Mouse (Mus musculus): Measurements from ENCODE around the gene Txndc5.

The Txndc5 gene

DNA sequence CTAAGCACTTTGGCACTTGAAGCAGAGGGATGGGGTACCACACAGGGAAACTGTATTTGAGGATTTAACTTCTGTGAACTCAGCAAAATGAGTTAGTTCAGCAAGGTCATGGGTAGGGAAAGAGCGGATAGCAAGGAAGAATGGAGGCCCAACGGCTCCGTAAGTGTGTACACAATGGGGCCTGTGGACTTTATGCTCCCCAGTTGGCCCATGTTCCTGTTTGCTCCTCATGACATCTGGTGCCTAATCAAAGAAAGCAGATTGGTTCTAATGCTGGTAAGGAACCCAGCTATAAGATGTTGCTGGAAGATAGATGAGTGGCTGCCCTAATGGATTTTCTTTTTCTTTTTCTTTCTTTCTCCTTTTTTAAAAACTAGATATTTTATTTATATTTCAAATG lies 3.4 kb downstream of the Txndc5 start:
- no peak for DNase-seq

GRCm38 (mm10) chr13:38523231-38523630 lies 5.4 kb downstream of the Txndc5 start:
- DNase-seq: no peak

DNA sequence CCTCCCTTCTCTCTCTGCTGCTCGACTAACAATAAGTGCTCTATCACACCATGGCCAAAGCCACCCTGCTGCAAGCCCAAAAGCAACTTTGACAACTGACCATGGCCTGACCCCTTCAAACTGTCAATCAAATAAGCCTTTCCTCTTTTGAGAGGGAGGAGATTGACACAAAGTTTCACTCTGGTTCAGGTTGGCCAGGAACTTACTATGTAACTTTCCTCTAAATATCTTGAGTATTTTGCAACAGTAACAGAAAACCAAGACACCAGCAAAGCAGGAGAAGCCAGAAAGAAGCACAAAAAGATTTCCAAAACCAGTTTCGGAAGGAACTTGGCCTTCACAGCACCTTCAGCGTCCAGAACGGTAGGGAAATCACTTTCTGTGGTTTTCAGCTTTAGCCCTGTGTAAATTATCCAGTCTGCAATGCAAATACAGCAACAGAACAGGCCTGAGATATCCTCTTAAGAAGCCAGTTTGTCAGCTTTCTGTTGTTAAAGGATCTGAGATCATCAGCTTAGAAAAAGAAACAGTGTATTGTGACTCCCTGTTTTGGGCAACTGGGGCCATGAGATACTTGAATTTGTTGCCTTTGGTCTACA lies 6.5 kb downstream of the Txndc5 start:
- no peak for DNase-seq

- no peak for DNase-seq
Measured at GRCm38 (mm10) chr13:38520299-38520698, 8.3 kb downstream of the Txndc5 start.

DNA sequence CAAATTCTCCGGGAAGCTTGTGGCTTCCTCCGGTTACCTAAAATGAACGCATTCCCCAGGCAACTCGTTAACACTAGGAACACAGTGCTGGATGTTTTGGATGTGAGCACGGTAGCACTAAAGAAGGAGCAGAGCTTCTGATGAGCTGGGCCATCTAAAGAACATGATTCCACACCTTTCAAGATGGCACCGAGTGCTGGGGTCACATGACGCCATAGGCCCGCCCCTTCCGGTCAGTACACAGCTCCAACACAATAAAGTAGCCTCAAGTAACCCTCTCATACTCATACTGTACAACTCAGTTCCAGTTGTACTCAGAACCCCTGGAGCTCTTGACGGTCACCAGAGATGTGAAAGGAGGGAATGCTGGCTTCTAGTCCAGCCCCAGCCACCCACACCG lies 12.0 kb downstream of the Txndc5 start:
- DNase-seq: no peak

- no peak for DNase-seq
Measured at GRCm38 (mm10) chr13:38515845-38516244, 12.8 kb downstream of the Txndc5 start.

DNA sequence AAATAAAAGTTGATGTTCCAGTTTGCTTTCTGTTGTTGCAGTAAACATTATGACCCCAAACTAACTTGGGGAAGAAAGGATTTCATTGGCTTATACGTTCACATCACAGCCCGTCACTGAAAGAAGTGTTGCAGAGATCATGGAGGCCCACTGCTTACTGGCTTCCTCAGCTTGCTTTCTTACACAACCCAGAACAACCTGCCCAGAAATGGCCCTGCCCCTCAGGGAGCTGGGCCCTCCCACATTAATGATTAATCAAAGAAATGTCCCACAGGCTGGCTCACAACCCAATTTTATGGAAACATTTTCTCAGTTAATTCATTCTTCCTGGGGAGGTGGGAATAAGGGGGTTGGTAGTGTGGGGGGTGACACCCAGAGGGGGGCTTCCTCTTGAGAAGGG lies 13.2 kb downstream of the Txndc5 start:
- no peak for DNase-seq

DNA sequence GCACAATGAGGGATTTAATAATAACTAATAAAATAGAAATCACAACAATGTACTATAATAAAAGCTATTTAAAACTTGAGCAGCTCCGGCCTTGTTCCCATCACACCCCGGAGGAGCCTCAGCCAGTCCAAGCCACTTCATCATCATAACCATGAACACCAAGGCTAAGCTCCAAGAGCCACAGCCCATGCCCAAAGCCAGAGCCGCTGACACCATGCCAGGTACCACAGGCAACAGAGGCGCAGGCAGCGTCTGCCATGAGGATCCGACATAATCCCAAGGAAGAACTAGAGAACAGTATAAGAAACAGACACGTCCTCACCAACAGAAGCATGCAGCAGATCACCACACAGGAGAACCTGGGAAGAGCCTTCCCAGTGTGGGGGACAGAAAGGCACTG lies 14.7 kb downstream of the Txndc5 start:
- DNase-seq: no peak

DNA sequence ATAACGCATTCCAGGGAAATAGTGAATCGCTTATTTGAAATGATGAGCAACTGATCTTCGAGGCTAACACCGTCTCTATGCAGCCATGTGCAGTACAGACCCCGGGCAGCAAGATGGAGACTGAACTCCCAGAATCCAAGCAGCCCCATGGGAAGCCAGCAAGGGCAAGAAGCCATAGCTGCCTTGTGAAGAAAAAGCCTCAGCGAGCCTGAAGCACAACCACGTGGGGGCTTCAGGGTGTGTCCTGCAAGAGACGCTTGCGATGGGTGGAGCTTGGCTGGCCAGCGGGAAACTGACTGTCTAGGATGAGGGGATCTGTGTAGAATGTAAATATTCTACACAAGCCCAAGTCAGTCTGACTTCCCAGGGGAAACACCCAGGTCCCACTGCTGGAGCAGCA lies 16.6 kb downstream of the Txndc5 start:
- no peak for DNase-seq

DNA sequence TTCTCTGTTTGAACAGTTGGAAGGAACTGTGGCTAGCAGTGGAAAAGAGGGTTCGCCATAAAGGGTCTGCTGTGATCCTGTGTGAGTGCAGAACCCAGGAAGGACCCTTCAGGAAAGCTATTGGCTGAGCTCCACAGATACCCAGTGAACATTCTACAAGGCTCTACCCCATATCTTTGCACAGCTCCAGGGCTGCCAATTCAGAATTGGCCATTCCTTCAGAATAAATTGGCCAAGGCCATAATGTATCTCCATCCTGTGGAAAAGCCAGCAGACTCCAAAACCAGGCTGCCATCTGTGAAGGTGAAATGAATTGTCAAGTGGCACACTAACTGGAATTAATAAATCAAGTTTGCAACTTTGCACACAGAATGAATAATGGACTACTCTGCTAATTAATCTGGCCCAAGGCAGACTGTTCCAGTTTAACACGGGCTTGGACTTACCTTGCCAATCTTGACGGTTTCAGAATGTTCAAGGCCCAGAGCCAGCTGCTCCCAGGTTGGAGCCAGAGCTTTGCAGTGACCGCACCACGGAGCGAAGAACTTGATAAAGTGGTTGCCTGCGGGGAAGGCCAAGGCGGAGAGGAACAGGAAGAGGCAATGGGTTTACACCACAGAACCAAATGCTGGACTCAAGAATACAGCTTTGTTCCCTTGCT lies 18.8 kb downstream of the Txndc5 start:
- no peak for DNase-seq

- no peak for DNase-seq
Measured at GRCm38 (mm10) chr13:38506936-38507335, 21.7 kb downstream of the Txndc5 start.

- peak; percentile 40 for DNase-seq
Measured at GRCm38 (mm10) chr13:38506320-38506719, 22.3 kb downstream of the Txndc5 start.

GRCm38 (mm10) chr13:38503137-38503849 lies 25.3 kb downstream of the Txndc5 start:
- peak; percentile 25 for DNase-seq

DNA sequence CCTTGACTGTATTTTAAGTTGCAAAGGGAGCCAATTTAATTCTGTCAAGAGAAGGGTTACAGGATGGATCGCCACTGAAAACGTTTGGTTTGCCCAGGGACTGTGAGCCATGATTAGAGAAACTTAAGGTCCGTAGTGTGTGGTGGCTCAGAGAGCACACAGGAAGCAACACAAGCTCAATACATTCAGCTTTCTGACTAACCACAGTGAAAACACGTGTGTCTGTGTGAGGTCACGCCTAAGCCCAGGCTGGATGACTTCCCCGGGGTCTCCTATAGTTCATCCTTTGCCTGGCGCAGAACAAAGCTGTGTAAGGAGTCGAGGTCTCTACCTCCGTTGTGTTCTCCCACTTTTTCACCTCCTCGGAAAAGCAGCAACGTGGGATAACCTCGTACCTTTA lies 27.3 kb downstream of the Txndc5 start:
- DNase-seq: no peak

DNA sequence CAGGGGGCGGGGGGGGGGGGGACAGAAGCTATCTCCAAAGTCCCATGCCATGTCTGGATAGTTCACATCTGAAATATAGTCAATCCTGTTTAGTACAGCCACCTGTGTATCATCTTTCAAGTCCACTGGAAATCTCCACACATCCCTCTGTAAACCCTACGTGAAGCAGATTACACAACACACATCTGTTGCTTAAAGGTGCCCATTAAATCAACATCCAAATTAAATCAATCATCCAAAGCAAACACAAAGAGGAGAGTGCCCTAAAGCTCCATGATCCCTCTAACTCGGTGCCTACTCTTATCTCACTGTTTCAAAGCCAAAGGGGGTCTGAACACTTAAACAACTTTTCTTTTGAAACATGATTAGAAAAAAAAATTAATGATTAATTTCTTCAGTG lies 31.9 kb downstream of the Txndc5 start:
- no peak for DNase-seq

DNA sequence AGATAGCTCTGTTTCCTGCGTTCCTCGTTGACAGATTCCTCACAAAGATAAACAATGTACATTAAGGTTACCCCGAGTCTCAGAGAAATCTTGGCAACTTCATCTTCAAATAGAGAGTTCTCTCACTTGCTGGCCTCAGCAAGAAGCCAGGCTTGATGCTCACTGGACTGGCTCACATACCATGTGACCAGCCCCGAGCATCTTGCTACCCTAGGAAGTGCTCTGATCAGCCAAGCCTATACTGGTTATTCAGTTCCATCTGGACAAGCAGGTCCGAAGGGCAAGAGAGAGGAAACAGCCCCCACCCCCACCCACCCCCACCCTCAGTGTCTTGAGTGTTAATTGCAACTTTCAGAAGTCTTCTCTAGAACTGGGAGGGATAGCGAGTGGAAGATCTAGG lies 41.9 kb downstream of the Txndc5 start:
- no peak for DNase-seq

DNA sequence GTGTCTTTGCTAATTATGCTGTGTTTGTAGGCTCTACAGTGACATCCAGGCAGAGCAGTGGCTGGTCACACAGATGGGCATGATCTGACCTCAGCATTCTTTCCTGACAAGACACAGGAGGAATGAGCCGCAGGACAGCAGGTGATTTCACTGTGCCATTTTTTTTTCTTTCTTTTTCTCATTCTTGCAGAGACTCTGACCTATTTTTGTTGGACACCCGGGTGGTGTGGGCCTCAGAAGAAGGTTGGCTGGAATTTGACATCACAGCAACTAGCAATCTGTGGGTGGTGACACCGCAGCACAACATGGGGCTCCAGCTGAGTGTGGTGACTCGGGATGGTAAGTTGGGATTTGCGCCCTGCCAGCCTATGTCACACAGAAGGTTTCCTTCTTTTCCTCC lies 43.9 kb downstream of the Txndc5 start:
- no peak for DNase-seq

DNA sequence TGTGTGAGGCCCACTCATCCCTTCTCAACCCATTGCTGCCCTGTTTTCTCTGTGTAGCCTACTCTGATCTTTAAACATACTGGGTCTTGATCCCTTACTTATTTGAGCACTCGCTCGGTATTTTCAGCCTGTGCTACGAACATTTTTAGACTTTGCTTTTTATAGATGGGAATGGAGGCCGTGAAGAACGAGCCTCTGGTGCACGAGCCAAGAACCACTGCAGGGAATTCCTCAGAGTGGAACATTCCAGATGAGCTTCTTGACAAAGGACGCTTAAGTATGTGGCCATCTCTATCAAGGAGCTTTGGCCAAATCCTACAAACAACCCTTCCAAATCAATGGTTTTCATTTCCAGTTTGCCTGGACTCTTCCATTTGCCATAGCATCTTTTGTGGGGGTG lies 47.6 kb downstream of the Txndc5 start:
- DNase-seq: no peak

DNA sequence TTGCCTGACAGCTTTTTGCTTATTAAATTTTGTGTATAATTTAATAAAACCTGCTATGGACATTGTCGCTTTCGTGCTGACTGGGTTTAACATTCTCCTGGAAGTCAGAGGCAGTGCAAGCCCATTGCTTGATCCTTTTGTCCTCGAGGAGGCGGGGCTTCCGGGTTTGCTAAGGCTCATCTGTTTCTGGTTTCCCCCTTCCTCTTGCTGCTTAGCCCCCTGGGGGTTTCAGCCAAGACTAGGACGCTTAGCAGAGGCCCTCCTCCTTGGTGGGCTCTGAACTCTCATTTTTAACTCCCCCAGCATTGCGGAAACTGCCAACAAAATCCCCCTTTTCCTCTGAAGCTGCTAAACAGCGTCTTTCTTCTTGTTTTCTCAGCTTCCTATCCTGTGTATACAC lies 51.7 kb downstream of the Txndc5 start:
- DNase-seq: no peak

DNA sequence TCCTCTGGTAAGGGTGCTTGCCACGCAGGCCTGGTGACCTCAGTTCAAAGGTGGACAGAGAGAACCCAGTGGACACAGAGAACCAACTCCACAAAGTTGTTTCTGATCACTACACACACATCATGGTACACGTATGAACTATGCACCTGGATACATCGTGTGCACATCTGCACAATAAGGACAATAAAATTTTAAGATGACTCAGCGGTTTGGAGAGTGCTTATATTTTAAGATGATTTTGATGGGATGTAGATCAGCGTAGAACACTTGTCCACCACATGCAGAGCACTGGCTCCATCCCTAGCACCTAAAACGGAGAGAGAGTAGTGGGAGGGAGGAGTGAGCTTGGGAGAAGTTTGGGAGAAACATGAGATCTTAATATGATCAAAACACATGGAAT lies 55.1 kb downstream of the Txndc5 start:
- DNase-seq: no peak

- DNase-seq: no peak
Measured at GRCm38 (mm10) chr13:38472636-38473035, 56.0 kb downstream of the Txndc5 start.

DNA sequence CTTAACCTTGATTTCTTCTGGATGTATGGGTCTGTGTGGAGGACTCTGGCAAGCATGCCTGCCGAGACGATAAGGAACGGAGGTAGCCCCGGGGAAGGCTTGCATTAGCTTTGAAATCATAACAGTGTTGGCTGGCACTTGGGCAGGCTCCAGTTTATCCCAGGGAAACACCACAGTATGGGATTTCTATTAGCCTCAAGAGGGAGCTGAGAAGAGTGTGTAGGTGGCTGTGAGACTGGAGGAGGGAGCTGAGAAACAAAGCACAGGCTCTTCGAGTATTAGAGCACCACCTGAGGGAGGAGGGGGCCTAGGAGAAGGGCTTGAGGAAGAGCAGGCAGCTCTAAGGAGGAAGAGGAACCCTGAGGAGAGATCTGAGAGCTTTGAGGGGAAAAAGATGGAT lies 57.7 kb downstream of the Txndc5 start:
- no peak for DNase-seq

DNA sequence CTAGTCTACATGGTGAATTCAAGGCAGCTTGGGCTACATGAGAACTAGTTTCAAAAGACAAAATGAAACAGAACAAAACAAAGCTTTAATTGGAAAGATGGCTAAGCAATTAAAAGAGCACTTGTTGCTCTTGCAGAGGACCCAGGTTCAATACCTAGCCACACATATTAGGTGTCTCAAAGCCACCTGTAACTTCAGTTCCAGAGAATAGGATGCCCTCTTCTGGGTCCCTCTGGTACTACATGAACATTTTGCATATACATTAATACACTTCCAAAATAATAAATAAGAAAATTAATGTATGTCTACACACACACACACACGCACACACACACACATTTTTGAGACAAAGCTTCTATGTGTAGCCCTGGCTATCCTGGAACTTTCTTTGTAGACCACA lies 65.2 kb downstream of the Txndc5 start:
- no peak for DNase-seq

- no peak for DNase-seq
Measured at GRCm38 (mm10) chr13:38451446-38451845, 77.2 kb downstream of the Txndc5 start.
